Mouse (Mus musculus): ENCODE data around the gene Rffl.

GRCm38 (mm10) chr11:82806656-82807055 is 64.4 kb downstream of the Rffl start:
- no peak for TF ChIP-seq EP300 (IDR thresholded peaks at IDR 0.05; ENCODE audit: insufficient read depth, low read depth, low read length)
- no peak for TF ChIP-seq CTCF (IDR thresholded peaks at IDR 0.05; ENCODE audit: low read depth, low read length)

All from ES-Bruce4 (cell line).